16 mouse cellular contexts compared by ENCODE assay signal in genomic region chr6:71962706-71963105, GRCm38 (mm10). TPM values are rescaled to one million over a fixed set of nuclear protein-coding genes. Genes with fewer than 3 reads are reported as not detected.
DNase-seq lines count a peak whose midpoint lies in the region; ATAC-seq and TF ChIP-seq lines count a peak whose summit lies in the region.
"Had no signal": no experiment of that assay in that cellular context is flagged by ENCODE, and none has a peak within 500 bp of the region (broad histone marks: within the 10 kb centered on the region; RNA-seq: fewer than 3 reads in every experiment).

No protein-coding gene starts in this region.

- 19% methylated on average over 6 of the region's 6 CpGs for WGBS in liver, embryonic 14.5 days (ENCODE audit: insufficient replicate concordance)

- H3K27ac ChIP-seq in liver, embryonic 14.5 days: no peak overlapping the region
- H3K27ac ChIP-seq: heart, embryonic 13.5 days; hindbrain, embryonic 15.5 days; limb, embryonic 10.5 days; stomach, postnatal 0 days had no signal

- H3K9ac ChIP-seq in liver, embryonic 14.5 days (replicated peaks): no peak overlapping the region
- H3K9ac ChIP-seq: forebrain, postnatal 0 days; heart, embryonic 13.5 days; hindbrain, embryonic 15.5 days had no signal

- no peak overlapping the region for H3K4me2 ChIP-seq in liver, embryonic 14.5 days (ENCODE audit: low read depth)
- H3K4me2 ChIP-seq: heart, embryonic 13.5 days; hindbrain, embryonic 15.5 days had no signal

- H3K27me3 ChIP-seq in liver, embryonic 14.5 days (ENCODE audit: control insufficient read depth, insufficient read depth, low read length): no peaks in the 10 kb centered on the region
- H3K27me3 ChIP-seq: heart, embryonic 13.5 days; hindbrain, embryonic 15.5 days had no signal

- H3K36me3 ChIP-seq in liver, embryonic 14.5 days (replicated peaks; ENCODE audit: control insufficient read depth, insufficient read depth, low read depth): no peaks in the 10 kb centered on the region; the same call in none of the 2 replicates

- no peaks in the 10 kb centered on the region for H3K9me3 ChIP-seq in liver, embryonic 14.5 days (ENCODE audit: control insufficient read depth, low read length)
- H3K9me3 ChIP-seq: heart, embryonic 13.5 days; hindbrain, embryonic 15.5 days; limb, embryonic 10.5 days had no signal

- DNase-seq in CD4-positive helper T cell, adult 2 months (ENCODE audit: low read depth, low spot score): peak; percentile 75
- peak; percentile 48 for DNase-seq in T-cell, adult 2 months (ENCODE audit: low spot score)
- no peak for DNase-seq in liver, embryonic 14.5 days (ENCODE audit: low read depth in 3 of 3, low spot score in 3 of 3)
- DNase-seq in natural killer cell, adult 2 months (ENCODE audit: low spot score in 2 of 2): peak; percentile 17 to 43
- no peak for DNase-seq in kidney, adult 8-10 months
- no peak for DNase-seq in right cerebral cortex, adult 2 months (ENCODE audit: low spot score in 2 of 2)
- no peak for DNase-seq in layer of hippocampus, adult 11-12 months (ENCODE audit: low spot score)
- DNase-seq: cerebellum, adult 11-12 months; forebrain, postnatal 0 days; gastrocnemius, postnatal 10 days; midbrain, embryonic 14.5 days; right cerebral cortex, postnatal 4 days had no signal

- no peak for TF ChIP-seq CTCF in liver, embryonic 14.5 days (IDR thresholded peaks at IDR 0.05; ENCODE audit: low read depth)

- H3K4me1 ChIP-seq in liver, embryonic 14.5 days (replicated peaks; ENCODE audit: control insufficient read depth in 2 of 2, insufficient read depth in 2 of 2, low read length in 1 of 2): peaks cover 0 to 11% of the 10 kb centered on the region in 2 experiments; a peak in 2 of 4 replicates
- H3K4me1 ChIP-seq: heart, embryonic 13.5 days; hindbrain, embryonic 15.5 days; limb, embryonic 10.5 days had no signal

- no peak for TF ChIP-seq EP300 in liver, embryonic 14.5 days (IDR thresholded peaks at IDR 0.05; ENCODE audit: low read depth)

- ATAC-seq in liver, embryonic 14.5 days (ENCODE audit: insufficient read depth): peak; percentile 43; the same call in 1 of the 2 replicates
- ATAC-seq: forebrain, postnatal 0 days had no signal

- no peak overlapping the region for H3K4me3 ChIP-seq in liver, embryonic 14.5 days (ENCODE audit: insufficient read depth in 1 of 2, low read depth in 2 of 2, low read length in 2 of 2)
- H3K4me3 ChIP-seq: heart, embryonic 13.5 days; hindbrain, embryonic 15.5 days; limb, embryonic 10.5 days had no signal

RNA-seq across cellular contexts. Expression of gene Polr1a, which starts 53.9 kb away (rescaled TPM):
- polyA plus RNA-seq in liver, embryonic 14.5 days (2012; rRNA removed): 6.3 and 9.4 TPM in 2 replicates
- polyA plus RNA-seq in liver, embryonic 14.5 days (2014; fragmentation: Nextera tagmentation; extraction: Ambion mirVana): 10.6 and 13.1 TPM in 2 replicates

RNA-seq across cellular contexts. Expression of gene Ptcd3, which starts 54.2 kb away (rescaled TPM):
- polyA plus RNA-seq in liver, embryonic 14.5 days (2012; rRNA removed): 20.1 and 29.4 TPM in 2 replicates
- 55.6 and 61.3 TPM in 2 replicates for polyA plus RNA-seq in liver, embryonic 14.5 days (2014; fragmentation: Nextera tagmentation; extraction: Ambion mirVana)

Comparison
In these comparisons a context has a peak if more than half of its experiments do, and no peak if none do; other contexts are left out.
1. DNase-seq: peak in CD4-positive helper T cell, adult 2 months (single experiment), T-cell, adult 2 months (single experiment) and natural killer cell, adult 2 months (2 of 2); none in liver, embryonic 14.5 days (0 of 3), kidney, adult 8-10 months (0 of 2), right cerebral cortex, adult 2 months (0 of 2) and layer of hippocampus, adult 11-12 months (single experiment).